Mouse (Mus musculus) G1E (cell line): ENCODE measurements around the gene Brf1.

Experiments used
- CTCF ChIP-seq: IDR thresholded peaks from 2 replicates; pipeline ENCODE4 v1.5.1; 2012; ENCODE audit warnings: low read depth, low read length, inconsistent platforms, mixed read lengths
- GATA1 ChIP-seq: IDR thresholded peaks from 2 replicates; pipeline ENCODE4 v1.6.1; 2012; ENCODE audit warnings: borderline replicate concordance, low read length, inconsistent platforms, mixed read lengths
- GATA2 ChIP-seq: IDR thresholded peaks from 2 replicates; pipeline ENCODE4 v1.6.1; 2012; ENCODE audit warnings: low read depth, low read length, inconsistent platforms, borderline replicate concordance
- POLR2AphosphoS5 ChIP-seq: IDR thresholded peaks from 2 replicates; pipeline ENCODE4 v1.6.1; 2012; ENCODE audit warnings: low read depth, low read length, inconsistent platforms; ENCODE audit not compliant: insufficient replicate concordance

GRCm38 (mm10) chr12:113012443-113012842 lies 11.9 kb upstream of the Brf1 start:
- TF ChIP-seq CTCF (no peak), POLR2AphosphoS5 (no peak), GATA1 (no peak), GATA2 (no peak)
